Mouse (Mus musculus): ENCODE results near the gene Col15a1.

Col15a1 gene

GRCm38 (mm10) chr4:47289526-47289925 lies 81.6 kb downstream of the Col15a1 start:
- Histone ChIP-seq H3K4me1 (replicated peaks; ENCODE audit: low read depth, low read length) (no peaks in the 10 kb centered on the region), H3K27me3 (ENCODE audit: insufficient read depth, low read length) (peaks cover 41% of the 10 kb centered on the region; the same call in 1 of the 2 replicates), H3K36me3 (ENCODE audit: insufficient read depth, low read length) (no peaks in the 10 kb centered on the region), H3K4me3 (replicated peaks; ENCODE audit: low read length) (no peak overlapping the region), H3K9me3 (ENCODE audit: low read length) (no peaks in the 10 kb centered on the region)
- TF ChIP-seq NANOG (IDR thresholded peaks at IDR 0.05; ENCODE audit: borderline replicate concordance, low read length) (no peak), POU5F1 (IDR thresholded peaks at IDR 0.05; ENCODE audit: borderline replicate concordance, low read length) (no peak)

GRCm38 (mm10) chr4:47290448-47290847 lies 82.5 kb downstream of the Col15a1 start:
- no peaks in the 10 kb centered on the region for H3K4me1 ChIP-seq (replicated peaks; ENCODE audit: low read depth, low read length)
- H3K36me3 ChIP-seq (ENCODE audit: insufficient read depth, low read length): no peaks in the 10 kb centered on the region
- TF ChIP-seq NANOG (IDR thresholded peaks at IDR 0.05; ENCODE audit: borderline replicate concordance, low read length) (no peak), POU5F1 (IDR thresholded peaks at IDR 0.05; ENCODE audit: borderline replicate concordance, low read length) (no peak)
- H3K27me3 ChIP-seq (ENCODE audit: insufficient read depth, low read length): peaks cover 41% of the 10 kb centered on the region; the same call in 1 of the 2 replicates
- no peak overlapping the region for H3K4me3 ChIP-seq (replicated peaks; ENCODE audit: low read length)
- no peaks in the 10 kb centered on the region for H3K9me3 ChIP-seq (ENCODE audit: low read length)

GRCm38 (mm10) chr4:47291013-47291412 lies 83.1 kb downstream of the Col15a1 start:
- TF ChIP-seq POU5F1 (IDR thresholded peaks at IDR 0.05; ENCODE audit: borderline replicate concordance, low read length) (no peak), CTCF (conservative IDR thresholded peaks at IDR 0.05; ENCODE audit: low read length) (no peak), NANOG (IDR thresholded peaks at IDR 0.05; ENCODE audit: borderline replicate concordance, low read length) (no peak)
- H3K36me3 ChIP-seq (ENCODE audit: insufficient read depth, low read length): no peaks in the 10 kb centered on the region
- H3K4me3 ChIP-seq (replicated peaks; ENCODE audit: low read length): no peak overlapping the region
- H3K27me3 ChIP-seq (ENCODE audit: insufficient read depth, low read length): peaks cover 36% of the 10 kb centered on the region; the same call in 1 of the 2 replicates
- H3K4me1 ChIP-seq (replicated peaks; ENCODE audit: low read depth, low read length): no peaks in the 10 kb centered on the region
- H3K9me3 ChIP-seq (ENCODE audit: low read length): no peaks in the 10 kb centered on the region

- Histone ChIP-seq H3K27me3 (ENCODE audit: insufficient read depth, low read length) (peaks cover 28% of the 10 kb centered on the region; the same call in 1 of the 2 replicates), H3K9me3 (ENCODE audit: low read length) (peaks cover 4% of the 10 kb centered on the region; the same call in 1 of the 2 replicates), H3K4me3 (replicated peaks; ENCODE audit: low read length) (no peak overlapping the region), H3K36me3 (ENCODE audit: insufficient read depth, low read length) (no peaks in the 10 kb centered on the region), H3K4me1 (replicated peaks; ENCODE audit: low read depth, low read length) (no peaks in the 10 kb centered on the region)
- TF ChIP-seq CTCF (conservative IDR thresholded peaks at IDR 0.05; ENCODE audit: low read length): no peak
Observed at GRCm38 (mm10) chr4:47292956-47293355, 85.0 kb downstream of the Col15a1 start.

- peaks cover 13% of the 10 kb centered on the region for H3K9me3 ChIP-seq (ENCODE audit: low read length)
- no peak overlapping the region for H3K4me3 ChIP-seq (replicated peaks; ENCODE audit: low read length)
- H3K36me3 ChIP-seq (ENCODE audit: insufficient read depth, low read length): no peaks in the 10 kb centered on the region
- TF ChIP-seq NANOG (IDR thresholded peaks at IDR 0.05; ENCODE audit: borderline replicate concordance, low read length) (no peak), POU5F1 (IDR thresholded peaks at IDR 0.05; ENCODE audit: borderline replicate concordance, low read length) (no peak), CTCF (conservative IDR thresholded peaks at IDR 0.05; ENCODE audit: low read length) (no peak)
- no peaks in the 10 kb centered on the region for H3K4me1 ChIP-seq (replicated peaks; ENCODE audit: low read depth, low read length)
- peaks cover 24% of the 10 kb centered on the region; the same call in 1 of the 2 replicates for H3K27me3 ChIP-seq (ENCODE audit: insufficient read depth, low read length)
Observed at GRCm38 (mm10) chr4:47293771-47294543, 86.0 kb downstream of the Col15a1 start.

GRCm38 (mm10) chr4:47294544-47295070 lies 86.6 kb downstream of the Col15a1 start:
- Histone ChIP-seq H3K36me3 (ENCODE audit: insufficient read depth, low read length) (no peaks in the 10 kb centered on the region), H3K27me3 (ENCODE audit: insufficient read depth, low read length) (peaks cover 24% of the 10 kb centered on the region; the same call in 1 of the 2 replicates), H3K9me3 (ENCODE audit: low read length) (peaks cover 20% of the 10 kb centered on the region), H3K4me3 (replicated peaks; ENCODE audit: low read length) (no peak overlapping the region), H3K4me1 (replicated peaks; ENCODE audit: low read depth, low read length) (no peaks in the 10 kb centered on the region)
- TF ChIP-seq POU5F1 (IDR thresholded peaks at IDR 0.05; ENCODE audit: borderline replicate concordance, low read length): no peak
- TF ChIP-seq NANOG (IDR thresholded peaks at IDR 0.05; ENCODE audit: borderline replicate concordance, low read length): no peak
- TF ChIP-seq CTCF (conservative IDR thresholded peaks at IDR 0.05; ENCODE audit: low read length): no peak

GRCm38 (mm10) chr4:47295547-47295946 lies 87.6 kb downstream of the Col15a1 start:
- peaks cover 22% of the 10 kb centered on the region for H3K9me3 ChIP-seq (ENCODE audit: low read length)
- H3K27me3 ChIP-seq (ENCODE audit: insufficient read depth, low read length): peaks cover 23% of the 10 kb centered on the region; the same call in 1 of the 2 replicates
- TF ChIP-seq POU5F1 (IDR thresholded peaks at IDR 0.05; ENCODE audit: borderline replicate concordance, low read length) (no peak), NANOG (IDR thresholded peaks at IDR 0.05; ENCODE audit: borderline replicate concordance, low read length) (no peak), CTCF (conservative IDR thresholded peaks at IDR 0.05; ENCODE audit: low read length) (no peak)
- H3K36me3 ChIP-seq (ENCODE audit: insufficient read depth, low read length): no peaks in the 10 kb centered on the region
- no peaks in the 10 kb centered on the region for H3K4me1 ChIP-seq (replicated peaks; ENCODE audit: low read depth, low read length)
- no peak overlapping the region for H3K4me3 ChIP-seq (replicated peaks; ENCODE audit: low read length)

GRCm38 (mm10) chr4:47300701-47301100 lies 92.7 kb downstream of the Col15a1 start:
- no peak for TF ChIP-seq NANOG (IDR thresholded peaks at IDR 0.05; ENCODE audit: borderline replicate concordance, low read length)
- no peak for TF ChIP-seq POU5F1 (IDR thresholded peaks at IDR 0.05; ENCODE audit: borderline replicate concordance, low read length)
- TF ChIP-seq CTCF (conservative IDR thresholded peaks at IDR 0.05; ENCODE audit: low read length): no peak
- H3K4me1 ChIP-seq (replicated peaks; ENCODE audit: low read depth, low read length): no peaks in the 10 kb centered on the region
- H3K27me3 ChIP-seq (ENCODE audit: insufficient read depth, low read length): peaks cover 4% of the 10 kb centered on the region; the same call in 1 of the 2 replicates
- H3K36me3 ChIP-seq (ENCODE audit: insufficient read depth, low read length): no peaks in the 10 kb centered on the region
- peaks cover 30% of the 10 kb centered on the region for H3K9me3 ChIP-seq (ENCODE audit: low read length)
- H3K4me3 ChIP-seq (replicated peaks; ENCODE audit: low read length): no peak overlapping the region

Measured in E14TG2a.4 (cell line).